Mouse (Mus musculus) forebrain, postnatal 0 days (tissue): Measurements from ENCODE around the gene Olfr885. TPM values are rescaled to one million over a fixed set of nuclear protein-coding genes. Genes with fewer than 3 reads are reported as not detected.

Experiments
- ATAC-seq: fragments of 200-750 bp; cut with Nextera tagmentation; 2 replicates; pipeline ENCODE4 v1.8.0; 2017; ENCODE audit warnings: mild to moderate bottlenecking, moderate library complexity
- DNase-seq: peaks from one replicate; pipeline ENCODE4 v3.0.0-alpha.2; 2015
- H3K27ac ChIP-seq: fragments of 300-500 bp; sonication (generic); 2 replicates; pipeline ENCODE4 v1.5.1; 2014; ENCODE audit warnings: low read depth, mild to moderate bottlenecking, antibody characterized with exemption, low read length, moderate library complexity, mixed read lengths
- H3K27me3 ChIP-seq: fragments of 300-500 bp; sonication (generic); 2 replicates; pipeline ENCODE4 v1.6.1; 2014; ENCODE audit warnings: mild to moderate bottlenecking, low read length, mixed read lengths; ENCODE audit not compliant: insufficient read depth
- H3K36me3 ChIP-seq: fragments of 300-500 bp; sonication (generic); 2 replicates; pipeline ENCODE4 v1.6.1; 2014; ENCODE audit warnings: mild to moderate bottlenecking, moderate library complexity; ENCODE audit not compliant: insufficient read depth
- H3K4me1 ChIP-seq: fragments of 300-500 bp; sonication (generic); 2 replicates; pipeline ENCODE4 v1.6.1; 2014; ENCODE audit warnings: antibody characterized with exemption; ENCODE audit not compliant: insufficient read depth
- H3K4me2 ChIP-seq: fragments of 300-500 bp; sonication (generic); 2 replicates; pipeline ENCODE4 v1.6.1; 2014; ENCODE audit warnings: low read depth, mild to moderate bottlenecking, moderate library complexity
- H3K4me3 ChIP-seq: fragments of 300-500 bp; sonication (generic); 2 replicates; pipeline ENCODE4 v1.5.1; 2014; ENCODE audit warnings: low read depth, low read length, mixed read lengths
- H3K9ac ChIP-seq: fragments of 300-500 bp; sonication (generic); 2 replicates; pipeline ENCODE4 v1.6.1; 2014; ENCODE audit warnings: mild to moderate bottlenecking
- H3K9me3 ChIP-seq: fragments of 300-500 bp; sonication (generic); 2 replicates; pipeline ENCODE4 v1.6.1; 2016; ENCODE audit warnings: low read length
- CTCF ChIP-seq: sonication (generic); IDR thresholded peaks from 2 replicates; pipeline ENCODE4 v1.5.1; 2016; ENCODE audit warnings: antibody characterized with exemption, control low read depth, low read depth
- WGBS: fragments of 180-500 bp; shearing (Covaris S2); extraction: QIAGEN DNeasy Blood & Tissue Kit; methylation state at CpG from one replicate; pipeline ENCODE4 v1.1.7; 2014; 5-methylcytosine and 5-hydroxymethylcytosine counted together
- polyA plus RNA-seq: library from polyadenylated mRNA; unstranded; fragments of >200 nt; fragmentation: Nextera tagmentation; extraction: Ambion mirVana; gene quantifications from 2 replicates; pipeline ENCODE4 v1.2.1, GENCODE M21; 2015
- total RNA-seq: library from RNA; depleted of rRNA; stranded (reverse); fragments of >200 nt; gene quantifications from 2 replicates; pipeline ENCODE4 v1.2.3, GENCODE M21; 2014; rRNA removed

Olfr885 gene
- total RNA-seq, result not detected in 2 replicates
- not detected in 2 replicates for polyA plus RNA-seq

DNA sequence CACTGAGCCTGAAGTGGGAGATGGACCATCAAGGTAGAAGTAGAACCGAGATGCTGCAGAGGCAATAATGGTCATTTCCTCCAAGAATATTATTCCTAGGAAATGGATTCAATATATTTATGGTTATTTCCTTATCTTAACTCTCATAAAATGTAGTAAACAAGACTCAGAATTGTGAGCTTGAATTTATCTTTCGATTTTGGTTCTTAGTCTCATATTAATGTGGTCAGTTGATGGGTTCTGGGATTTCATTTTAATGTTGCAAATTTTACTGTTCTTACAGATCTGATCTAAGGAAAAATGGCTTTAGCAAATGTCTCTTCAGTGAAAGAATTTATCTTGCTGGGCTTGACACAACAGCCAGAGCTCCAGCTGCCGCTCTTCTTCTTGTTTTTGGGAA, at the start of gene Olfr885:
Gene Olfr885 (plus strand): TSS at position 301 of the 400 bp plus-strand sequence.
- Histone ChIP-seq H3K4me3 (no peak within 1 kb of the TSS), H3K9ac (no peak within 1 kb of the TSS), H3K4me2 (no peak within 1 kb of the TSS), H3K36me3 (no peaks in the 10 kb centered on the region), H3K27ac (no peak within 1 kb of the TSS), H3K4me1 (no peaks in the 10 kb centered on the region), H3K27me3 (no peaks in the 10 kb centered on the region), H3K9me3 (no peaks in the 10 kb centered on the region)
- TF ChIP-seq CTCF, result no peak
- ATAC-seq (no peak), DNase-seq (no peak)
- 90% methylated on average over 3 of the region's 3 CpGs for WGBS

DNA sequence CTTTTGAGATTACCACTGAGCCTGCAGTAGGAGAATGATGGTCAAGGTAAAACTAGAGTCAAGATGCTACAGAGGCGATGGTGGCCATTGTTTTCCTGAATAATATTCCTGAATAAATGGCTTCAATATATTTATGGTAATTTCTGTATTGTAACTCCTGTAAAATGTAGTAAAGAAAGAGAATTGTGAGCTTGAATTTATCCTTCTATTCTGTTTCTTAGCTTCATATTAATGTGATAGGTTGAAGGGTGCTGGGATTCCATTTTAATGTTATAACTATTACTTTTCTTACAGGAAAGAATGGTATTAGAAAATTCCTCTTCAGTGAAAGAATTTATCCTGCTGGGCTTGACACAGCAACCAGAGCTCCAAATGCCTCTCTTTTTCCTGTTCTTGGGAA, 35.6 kb upstream of the Olfr885 start, which contains the start of gene Olfr883:
Gene Olfr883 (plus strand): TSS at position 301 of the 400 bp plus-strand sequence.
- no peak within 1 kb of the TSS for H3K4me2 ChIP-seq
- no peak within 1 kb of the TSS for H3K27ac ChIP-seq
- no peak for TF ChIP-seq CTCF
- no peak for ATAC-seq
- no peaks in the 10 kb centered on the region for H3K4me1 ChIP-seq
- no peaks in the 10 kb centered on the region for H3K36me3 ChIP-seq
- no peak within 1 kb of the TSS for H3K4me3 ChIP-seq
- no peak within 1 kb of the TSS for H3K9ac ChIP-seq
- H3K27me3 ChIP-seq, result no peaks in the 10 kb centered on the region
- H3K9me3 ChIP-seq, result no peaks in the 10 kb centered on the region
- WGBS, result 86% methylated on average over 1 of the region's 1 CpGs
- DNase-seq, result no peak

DNA sequence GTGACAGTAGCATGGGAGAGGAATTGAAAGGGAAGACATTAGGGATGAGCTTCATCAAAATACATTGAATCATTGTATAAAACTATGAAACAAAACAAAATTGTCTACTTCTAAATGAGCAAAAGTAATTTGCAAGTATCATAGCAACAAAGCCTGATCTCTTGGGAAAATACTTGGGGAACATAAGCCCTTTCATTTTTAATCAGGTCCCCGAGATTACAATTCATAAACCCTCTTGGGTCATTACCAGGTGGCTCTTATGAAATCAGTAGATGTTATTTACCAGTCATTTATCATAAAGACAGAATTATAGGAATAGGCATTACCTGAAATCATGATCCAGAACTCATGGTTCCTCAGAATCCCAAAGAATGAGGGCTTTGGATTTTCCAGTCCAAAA, 14.9 kb upstream of the Olfr885 start, which contains the start of gene Olfr884:
Gene Olfr884 (plus strand): TSS at position 301 of the 400 bp plus-strand sequence.
- DNase-seq (no peak), ATAC-seq (no peak)
- Histone ChIP-seq H3K27me3 (no peaks in the 10 kb centered on the region), H3K4me3 (no peak within 1 kb of the TSS), H3K9me3 (no peaks in the 10 kb centered on the region), H3K36me3 (no peaks in the 10 kb centered on the region), H3K4me2 (no peak within 1 kb of the TSS), H3K9ac (no peak within 1 kb of the TSS), H3K27ac (no peak within 1 kb of the TSS), H3K4me1 (no peaks in the 10 kb centered on the region)
- TF ChIP-seq CTCF, result no peak
- 64% methylated on average over 1 of the region's 1 CpGs for WGBS

DNA sequence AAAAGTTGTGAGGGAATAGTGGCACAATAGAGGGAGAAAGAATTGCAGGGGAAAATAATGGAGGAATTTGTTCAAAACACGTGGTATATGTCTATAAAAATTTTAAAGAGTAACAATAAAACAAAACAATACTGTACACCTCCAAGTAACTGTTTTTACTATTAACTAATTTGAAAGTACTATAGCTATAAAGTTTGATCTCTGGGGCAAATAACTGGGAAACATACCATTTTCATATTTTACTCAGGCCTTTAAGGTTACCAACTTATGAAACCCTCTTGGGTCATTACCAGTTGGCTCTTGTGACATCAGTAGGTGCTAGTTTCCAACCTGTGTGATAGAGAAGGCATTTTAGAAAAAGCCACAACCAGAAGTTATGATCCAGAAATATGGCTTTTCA, 22.6 kb downstream of the Olfr885 start, which contains the start of gene Olfr887:
Gene Olfr887 (plus strand): TSS at position 301 of the 400 bp plus-strand sequence.
- no peak within 1 kb of the TSS for H3K9ac ChIP-seq
- no peaks in the 10 kb centered on the region for H3K36me3 ChIP-seq
- 61% methylated on average over 1 of the region's 1 CpGs for WGBS
- H3K27ac ChIP-seq, result no peak within 1 kb of the TSS
- no peak for DNase-seq
- H3K9me3 ChIP-seq, result no peaks in the 10 kb centered on the region
- no peaks in the 10 kb centered on the region for H3K27me3 ChIP-seq
- H3K4me1 ChIP-seq, result no peaks in the 10 kb centered on the region
- no peak within 1 kb of the TSS for H3K4me3 ChIP-seq
- TF ChIP-seq CTCF, result no peak
- no peak for ATAC-seq
- no peak within 1 kb of the TSS for H3K4me2 ChIP-seq

GRCm38 (mm10) chr9:38107828-38108227, 46.7 kb downstream of the Olfr885 start, which contains the start of gene Olfr888:
Olfr888 (plus strand) TSS chr9:38108128.
- Histone ChIP-seq H3K4me2 (no peak within 1 kb of the TSS), H3K9ac (no peak within 1 kb of the TSS), H3K27ac (no peak within 1 kb of the TSS), H3K4me3 (no peak within 1 kb of the TSS), H3K4me1 (no peaks in the 10 kb centered on the region), H3K9me3 (no peaks in the 10 kb centered on the region), H3K27me3 (no peaks in the 10 kb centered on the region), H3K36me3 (no peaks in the 10 kb centered on the region)
- ATAC-seq (no peak), DNase-seq (no peak)
- WGBS, result 82% methylated on average over 1 of the region's 1 CpGs
- no peak for TF ChIP-seq CTCF

Other genes with a start within 250 kb of the Olfr885 start
- gene Olfr877, start 207.1 kb upstream of the Olfr885 start, total RNA-seq, result not detected in 2 replicates
- 0.11 TPM in 1 of 2 replicates, not detected in the other for gene Olfr877, start 207.1 kb upstream of the Olfr885 start, polyA plus RNA-seq
- not detected in 2 replicates for gene Olfr145, start 164.6 kb upstream of the Olfr885 start, total RNA-seq
- not detected in 2 replicates for gene Olfr145, start 164.6 kb upstream of the Olfr885 start, polyA plus RNA-seq
- not detected in 2 replicates for gene Olfr878, start 143.5 kb upstream of the Olfr885 start, total RNA-seq
- gene Olfr878, start 143.5 kb upstream of the Olfr885 start, polyA plus RNA-seq, result not detected in 2 replicates
- gene Olfr881, start 69.5 kb upstream of the Olfr885 start, total RNA-seq, result not detected in 2 replicates
- not detected in 2 replicates for gene Olfr881, start 69.5 kb upstream of the Olfr885 start, polyA plus RNA-seq
- not detected in 2 replicates for gene Olfr883, start 35.5 kb upstream of the Olfr885 start, total RNA-seq
- gene Olfr883, start 35.5 kb upstream of the Olfr885 start, polyA plus RNA-seq, result not detected in 2 replicates
- gene Olfr884, start 14.8 kb upstream of the Olfr885 start, total RNA-seq, result not detected in 2 replicates
- gene Olfr884, start 14.8 kb upstream of the Olfr885 start, polyA plus RNA-seq, result not detected in 2 replicates
- gene Olfr887, start 22.8 kb downstream of the Olfr885 start, total RNA-seq, result not detected in 2 replicates
- gene Olfr887, start 22.8 kb downstream of the Olfr885 start, polyA plus RNA-seq, result not detected in 2 replicates
- gene Olfr888, start 46.8 kb downstream of the Olfr885 start, total RNA-seq, result not detected in 2 replicates
- not detected in 2 replicates for gene Olfr888, start 46.8 kb downstream of the Olfr885 start, polyA plus RNA-seq
- gene Olfr889, start 53.9 kb downstream of the Olfr885 start, total RNA-seq, result not detected in 2 replicates
- 0.02 and 0.04 TPM in 2 replicates for gene Olfr889, start 53.9 kb downstream of the Olfr885 start, polyA plus RNA-seq
- gene Olfr890, start 81.2 kb downstream of the Olfr885 start, total RNA-seq, result not detected in 2 replicates
- gene Olfr890, start 81.2 kb downstream of the Olfr885 start, polyA plus RNA-seq, result not detected in 2 replicates
- gene Olfr891, start 119.5 kb downstream of the Olfr885 start, total RNA-seq, result not detected in 2 replicates
- gene Olfr891, start 119.5 kb downstream of the Olfr885 start, polyA plus RNA-seq, result not detected in 2 replicates
- gene Olfr893, start 147.0 kb downstream of the Olfr885 start, total RNA-seq, result not detected in 2 replicates
- gene Olfr893, start 147.0 kb downstream of the Olfr885 start, polyA plus RNA-seq, result not detected in 2 replicates
- not detected in 2 replicates for gene Olfr894, start 156.7 kb downstream of the Olfr885 start, total RNA-seq
- gene Olfr894, start 156.7 kb downstream of the Olfr885 start, polyA plus RNA-seq, result not detected in 2 replicates
- gene Olfr143, start 191.5 kb downstream of the Olfr885 start, total RNA-seq, result not detected in 2 replicates
- gene Olfr143, start 191.5 kb downstream of the Olfr885 start, polyA plus RNA-seq, result not detected in 2 replicates
- not detected in 2 replicates for gene Olfr895, start 206.5 kb downstream of the Olfr885 start, total RNA-seq
- gene Olfr895, start 206.5 kb downstream of the Olfr885 start, polyA plus RNA-seq, result not detected in 2 replicates
- not detected in 2 replicates for gene Olfr896-ps1, start 229.8 kb downstream of the Olfr885 start, total RNA-seq
- not detected in 2 replicates for gene Olfr896-ps1, start 229.8 kb downstream of the Olfr885 start, polyA plus RNA-seq